In genomic region chr5:75990212-75990611, GRCm38 (mm10) we compare ENCODE assay signal across 20 mouse cellular contexts. TPM values are rescaled to one million over a fixed set of nuclear protein-coding genes. Genes with fewer than 3 reads are reported as not detected.
DNase-seq lines count a peak whose midpoint lies in the region; ATAC-seq and TF ChIP-seq lines count a peak whose summit lies in the region.
"Had no signal": no experiment of that assay in that cellular context is flagged by ENCODE, and none has a peak within 500 bp of the region (broad histone marks: within the 10 kb centered on the region; RNA-seq: fewer than 3 reads in every experiment).

No protein-coding gene starts in this region.

- DNase-seq in 3T3-L1 (ENCODE audit: low read depth, low spot score) = peak; percentile 96
- peak; percentile 78 for DNase-seq in Muller cell, postnatal 12 days (ENCODE audit: inconsistent ontology term)
- no peak for DNase-seq in right cerebral cortex, adult 2 months (ENCODE audit: low spot score in 2 of 2)
- DNase-seq in right cerebral cortex, postnatal 36 days (ENCODE audit: low spot score in 2 of 2) = no peak
- DNase-seq: adrenal gland, postnatal 14 days; cerebellum, adult 2 months; cerebellum, postnatal 10 days; gastrocnemius, postnatal 10 days; heart, adult 2 months had no signal

- no peaks in the 10 kb centered on the region for H3K27me3 ChIP-seq in myocyte (ENCODE audit: control insufficient read depth, insufficient read depth, insufficient read length)
- H3K27me3 ChIP-seq: CH12.LX; forebrain, embryonic 15.5 days; heart, embryonic 12.5 days; intestine, embryonic 15.5 days had no signal

- H3ac ChIP-seq in myocyte (ENCODE audit: control insufficient read depth, insufficient read length) = no peak overlapping the region

- no peak overlapping the region for H3K4me3 ChIP-seq in bone marrow macrophage, adult 2 months (ENCODE audit: insufficient read depth, low read length)
- H3K4me3 ChIP-seq in myocyte = no peak overlapping the region
- H3K4me3 ChIP-seq: embryonic facial prominence, embryonic 10.5 days; erythroblast, embryonic 14.5 days; forebrain, embryonic 15.5 days; heart, adult 2 months; heart, embryonic 12.5 days; hindbrain, embryonic 10.5 days; intestine, embryonic 15.5 days had no signal

- H3K79me2 ChIP-seq in myocyte (ENCODE audit: control insufficient read depth, insufficient read depth) = no peaks in the 10 kb centered on the region

- H3K27ac ChIP-seq in bone marrow macrophage, adult 2 months (ENCODE audit: insufficient read depth, low read depth, low read length) = peak overlapping the region; percentile 39; the same call in 1 of the 2 replicates
- H3K27ac ChIP-seq: embryonic facial prominence, embryonic 10.5 days; forebrain, embryonic 15.5 days; heart, adult 2 months; hindbrain, embryonic 10.5 days; hindbrain, embryonic 14.5 days; intestine, embryonic 15.5 days had no signal

- H3K4me1 ChIP-seq in bone marrow macrophage, adult 2 months (ENCODE audit: control insufficient read depth, insufficient read depth, low read length) = peaks cover 10% of the 10 kb centered on the region
- H3K4me1 ChIP-seq: embryonic facial prominence, embryonic 10.5 days; forebrain, embryonic 15.5 days; hindbrain, embryonic 10.5 days; intestine, embryonic 15.5 days had no signal

- H3K4me2 ChIP-seq in myocyte (ENCODE audit: low read depth) = peak overlapping the region; percentile 36
- H3K4me2 ChIP-seq: forebrain, embryonic 15.5 days; heart, embryonic 12.5 days; hindbrain, embryonic 14.5 days; intestine, embryonic 15.5 days had no signal

- no peaks in the 10 kb centered on the region for H3K36me3 ChIP-seq in myocyte (ENCODE audit: control insufficient read depth, insufficient read depth)
- H3K36me3 ChIP-seq: embryonic facial prominence, embryonic 10.5 days; forebrain, embryonic 15.5 days; heart, embryonic 12.5 days; hindbrain, embryonic 10.5 days; intestine, embryonic 15.5 days had no signal

- no peak for TF ChIP-seq CTCF in bone marrow macrophage, adult 2 months (IDR thresholded peaks at IDR 0.05; ENCODE audit: low read depth, low read length)

- TF ChIP-seq POLR2A in bone marrow macrophage, adult 2 months (IDR thresholded peaks at IDR 0.05; ENCODE audit: borderline replicate concordance, low read depth, low read length) = no peak
- no peak for TF ChIP-seq POLR2A in myocyte (IDR thresholded peaks at IDR 0.05; ENCODE audit: insufficient read length, low read depth)

- no peak for ATAC-seq in megakaryocyte progenitor cell, adult 5-6 weeks (replicated peaks; ENCODE audit: poor library complexity)
- ATAC-seq: forebrain, embryonic 15.5 days; intestine, embryonic 15.5 days had no signal

TF ChIP-seq in myocyte, 11 proteins besides CTCF, POLR2A, EP300 and RAD21:
- TF ChIP-seq CEBPB (IDR thresholded peaks at IDR 0.05; ENCODE audit: insufficient read depth, poor library complexity, severe bottlenecking) (no peak), POLR2AphosphoS2 (IDR thresholded peaks at IDR 0.05; ENCODE audit: insufficient read length, low read depth) (no peak)

RNA-seq across cellular contexts. Expression of gene Kdr, which starts 12.0 kb away (rescaled TPM):
- 2.1 and 2.8 TPM in 2 replicates for polyA plus RNA-seq in bone marrow macrophage, adult 2 months (2012; ENCODE audit: insufficient read depth, insufficient read length, missing spikeins)
- polyA plus RNA-seq in myocyte (2012; fragmentation: generic; extraction: Trizol) = not detected
- total RNA-seq in megakaryocyte progenitor cell, adult 5-6 weeks (2015) = 0.02 and 0.10 TPM in 2 replicates
- not detected in 2 replicates for total RNA-seq in megakaryocyte progenitor cell, adult 5-6 weeks (2017)
- total RNA-seq: CH12.LX had no signal

Comparison
In these comparisons a context has a peak if more than half of its experiments do, and no peak if none do; other contexts are left out.
1. DNase-seq: peak in 3T3-L1 (single experiment) and Muller cell, postnatal 12 days (single experiment); none in right cerebral cortex, adult 2 months (0 of 2) and right cerebral cortex, postnatal 36 days (0 of 2).